Mouse (Mus musculus) embryonic facial prominence, embryonic 12.5 days (tissue): Measurements from ENCODE around the gene Spred1. TPM values are rescaled to one million over a fixed set of nuclear protein-coding genes. Genes with fewer than 3 reads are reported as not detected.

Experiments used
- ATAC-seq: fragments of 200-750 bp; cut with Nextera tagmentation; 2 replicates; pipeline ENCODE4 v1.8.0; 2017; ENCODE audit not compliant: insufficient number of reproducible peaks, insufficient read depth, low FRiP score, low TSS enrichment
- H3K27ac ChIP-seq: fragments of 300-500 bp; sonication (generic); 2 replicates; pipeline ENCODE4 v1.5.1; 2016; ENCODE audit warnings: mild to moderate bottlenecking
- H3K27me3 ChIP-seq: fragments of 300-500 bp; sonication (generic); 2 replicates; pipeline ENCODE4 v1.6.1; 2016; ENCODE audit warnings: mild to moderate bottlenecking, moderate library complexity
- H3K36me3 ChIP-seq: fragments of 300-500 bp; sonication (generic); 2 replicates; pipeline ENCODE4 v1.6.1; 2016; ENCODE audit warnings: mild to moderate bottlenecking
- H3K4me1 ChIP-seq: fragments of 300-500 bp; sonication (generic); 2 replicates; pipeline ENCODE4 v1.6.1; 2016
- H3K4me2 ChIP-seq: fragments of 300-500 bp; sonication (generic); replicated peaks from 2 replicates; pipeline ENCODE4 v1.6.1; 2016; ENCODE audit warnings: mild to moderate bottlenecking, moderate library complexity
- H3K4me3 ChIP-seq: fragments of 300-500 bp; sonication (generic); 2 replicates; pipeline ENCODE4 v1.5.1; 2016; ENCODE audit warnings: mild to moderate bottlenecking
- H3K9ac ChIP-seq: fragments of 300-500 bp; sonication (generic); 2 replicates; pipeline ENCODE4 v1.6.1; 2016; ENCODE audit warnings: mild to moderate bottlenecking, moderate library complexity
- H3K9me3 ChIP-seq: fragments of 300-500 bp; sonication (generic); 2 replicates; pipeline ENCODE4 v1.6.1; 2016; ENCODE audit warnings: mild to moderate bottlenecking, moderate library complexity
- WGBS: fragments of 180-500 bp; shearing (Covaris S2); methylation state at CpG from one replicate; pipeline ENCODE4 v1.1.7; 2016; 5-methylcytosine and 5-hydroxymethylcytosine counted together
- microRNA counts: library from miRNA; unstranded; fragments of <30 nt; microRNA quantifications from one replicate; lab custom pipeline; 2017
- microRNA-seq: library from miRNA; unstranded; fragments of <30 nt; microRNA quantifications from one replicate; pipeline ENCODE4, GENCODE M21; 2017
- polyA plus RNA-seq: library from polyadenylated mRNA; unstranded; fragments of >200 nt; fragmentation: Nextera tagmentation; extraction: Ambion mirVana; gene quantifications from 2 replicates; pipeline ENCODE4 v1.2.1, GENCODE M21; 2016

Gene Spred1
- polyA plus RNA-seq, 1 experiment from 2014 or later, result 26.4 TPM

- Histone ChIP-seq H3K9me3 (no peaks in the 10 kb centered on the region), H3K4me1 (no peaks in the 10 kb centered on the region), H3K9ac (no peak overlapping the region), H3K4me2 (no peak overlapping the region), H3K27ac (no peak overlapping the region), H3K36me3 (no peaks in the 10 kb centered on the region), H3K27me3 (no peaks in the 10 kb centered on the region), H3K4me3 (no peak overlapping the region)
- ATAC-seq, result no peak
- WGBS, result 48% methylated on average over 11 of the region's 11 CpGs
Measured at GRCm38 (mm10) chr2:117228601-117229125, 107.5 kb downstream of the Spred1 start.

GRCm38 (mm10) chr2:117230261-117230660 is 109.1 kb downstream of the Spred1 start:
- 78% methylated on average over 7 of the region's 7 CpGs for WGBS

GRCm38 (mm10) chr2:117231257-117231656 is 110.1 kb downstream of the Spred1 start:
- Histone ChIP-seq H3K36me3 (no peaks in the 10 kb centered on the region), H3K9me3 (no peaks in the 10 kb centered on the region), H3K9ac (no peak overlapping the region), H3K4me3 (no peak overlapping the region), H3K27me3 (no peaks in the 10 kb centered on the region), H3K4me1 (no peaks in the 10 kb centered on the region), H3K4me2 (no peak overlapping the region), H3K27ac (no peak overlapping the region)
- WGBS, result 4% methylated on average over 13 of the region's 13 CpGs
- ATAC-seq, result no peak

More at GRCm38 (mm10) chr2:117230261-117230660, 109.1 kb downstream of the Spred1 start:
- no peak for ATAC-seq
- Histone ChIP-seq H3K4me3 (no peak overlapping the region), H3K36me3 (no peaks in the 10 kb centered on the region), H3K4me1 (no peaks in the 10 kb centered on the region), H3K27ac (no peak overlapping the region), H3K4me2 (no peak overlapping the region), H3K27me3 (no peaks in the 10 kb centered on the region), H3K9me3 (no peaks in the 10 kb centered on the region), H3K9ac (no peak overlapping the region)

MicroRNA genes within 50 kb of the gene (microRNA counts, 519-probe panel; counts per million panel counts)
- 4,539 counts per million, percentile 82 among the panel's probes with 10 or more counts for microRNA mmu-miR-674 (lab: Ali Mortazavi, UCI)

Small RNA genes within 50 kb of the gene (microRNA-seq; reads per million reads assigned to microRNA genes)
- 1,352 reads per million, percentile 79 among the genes with 10 or more reads in this experiment for gene Mir674

Other genes with a start within 250 kb of the Spred1 start
- not detected in 2 replicates for gene Tmco5, start 242.7 kb upstream of the Spred1 start, polyA plus RNA-seq
- 16.7 and 18.0 TPM in 2 replicates for gene Fam98b, start 128.4 kb downstream of the Spred1 start, polyA plus RNA-seq
- gene Rasgrp1, start 221.6 kb downstream of the Spred1 start, polyA plus RNA-seq, result 0.33 and 1.2 TPM in 2 replicates